Mouse (Mus musculus) cerebellum, adult 2 months (tissue): ENCODE results near the gene Kcnk15.

Experiments
- CTCF ChIP-seq: fragments of 200-500 bp; IDR thresholded peaks from 2 replicates; pipeline ENCODE4 v1.5.1; 2011; ENCODE audit warnings: low read depth, mild to moderate bottlenecking, control low read depth, low read length, moderate library complexity, borderline replicate concordance; ENCODE audit not compliant: insufficient read depth
- POLR2A ChIP-seq: fragments of 200-500 bp; IDR thresholded peaks from 2 replicates; pipeline ENCODE4 v1.6.1; 2011; ENCODE audit warnings: low read length, control low read depth, borderline replicate concordance; ENCODE audit not compliant: insufficient read depth

DNA sequence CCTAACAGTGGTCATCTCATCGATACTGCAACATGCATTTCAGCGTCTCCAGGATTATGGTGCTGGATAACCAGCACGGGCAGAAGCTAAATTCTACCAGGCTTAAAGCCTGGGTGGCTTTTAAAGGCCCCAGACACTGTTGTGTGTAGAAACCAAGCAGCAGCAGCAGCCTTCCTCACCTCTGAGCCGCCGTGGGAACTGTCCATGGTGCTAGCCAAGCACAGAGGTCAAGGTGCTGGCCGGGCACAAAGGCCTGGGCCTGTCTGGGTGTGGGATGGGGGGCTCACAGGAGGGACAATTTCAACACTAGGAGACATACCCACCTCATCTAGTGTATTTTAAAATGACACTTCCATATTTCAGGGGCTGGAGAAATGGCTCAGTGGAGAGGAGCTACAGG is 36.0 kb downstream of the Kcnk15 start:
- TF ChIP-seq POLR2A (no peak), CTCF (no peak)
